Mouse (Mus musculus) MEL (cell line): ENCODE results near the gene Hoxb8.

Experiments used
- EP300 ChIP-seq, 2 experiments: IDR thresholded peaks; 2 replicates each; pipeline ENCODE4 v1.6.1; 2011; ENCODE audit warnings: improper control_type of control experiment in 2 of 2, low read length in 2 of 2, low read depth in 1 of 2, mild to moderate bottlenecking in 1 of 2
- MAFK ChIP-seq: IDR thresholded peaks from 2 replicates; pipeline ENCODE4 v1.6.1; 2011; ENCODE audit warnings: low read depth, mild to moderate bottlenecking, low read length, improper control_type of control experiment, borderline replicate concordance
- MEF2A ChIP-seq: IDR thresholded peaks from 2 replicates; pipeline ENCODE4 v1.6.1; 2014; ENCODE audit warnings: low read depth, mild to moderate bottlenecking, inconsistent platforms, low read length, improper control_type of control experiment; ENCODE audit not compliant: poor library complexity, insufficient replicate concordance, severe bottlenecking; ENCODE audit errors: extremely low read depth
- NELFE ChIP-seq: IDR thresholded peaks from 2 replicates; pipeline ENCODE4 v1.6.1; 2011; ENCODE audit warnings: low read depth, low read length, improper control_type of control experiment
- POLR2A ChIP-seq, 2 experiments: IDR thresholded peaks; 2 replicates each; pipeline ENCODE4 v1.6.1; 2011 to 2012; ENCODE audit warnings: low read length in 2 of 2, mild to moderate bottlenecking in 2 of 2, control low read depth in 1 of 2, improper control_type of control experiment in 1 of 2, low read depth in 1 of 2, moderate library complexity in 1 of 2; ENCODE audit not compliant: control insufficient read depth in 1 of 2, insufficient read depth in 1 of 2, poor library complexity in 1 of 2
- USF2 ChIP-seq, 2 experiments: IDR thresholded peaks; 2 replicates each; pipeline ENCODE4 v1.6.1; 2011 to 2012; ENCODE audit warnings: improper control_type of control experiment in 2 of 2, low read length in 2 of 2, borderline replicate concordance in 1 of 2, inconsistent platforms in 1 of 2, low read depth in 1 of 2, mild to moderate bottlenecking in 1 of 2; ENCODE audit not compliant: insufficient read depth in 1 of 2

DNA sequence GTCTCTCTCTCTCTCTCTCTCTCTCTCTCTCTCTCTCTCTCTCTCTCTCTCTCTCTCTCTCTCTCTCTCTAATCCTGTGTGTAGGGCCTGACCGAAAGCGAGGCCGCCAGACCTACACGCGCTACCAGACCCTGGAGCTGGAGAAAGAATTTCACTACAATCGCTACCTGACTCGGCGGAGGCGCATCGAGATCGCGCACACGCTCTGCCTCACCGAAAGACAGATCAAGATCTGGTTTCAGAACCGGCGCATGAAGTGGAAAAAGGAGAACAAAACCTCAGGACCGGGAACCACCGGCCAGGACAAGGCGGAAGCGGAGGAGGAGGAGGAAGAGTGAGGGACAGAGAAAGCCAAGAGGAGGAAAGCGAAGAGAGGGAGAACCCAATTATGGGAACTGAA lies 7.6 kb downstream of the Hoxb8 start:
- no peak for TF ChIP-seq EP300 (IDR thresholded peaks at IDR 0.05; ENCODE audit: low read depth in 1 of 2, low read length in 2 of 2)
- no peak for TF ChIP-seq POLR2A (IDR thresholded peaks at IDR 0.05; ENCODE audit: control insufficient read depth in 1 of 2, insufficient read depth in 1 of 2, low read depth in 1 of 2, low read length in 2 of 2, poor library complexity in 1 of 2)
- TF ChIP-seq MEF2A = no peak
- no peak for TF ChIP-seq NELFE
- no peak for TF ChIP-seq USF2 (IDR thresholded peaks at IDR 0.05; ENCODE audit: borderline replicate concordance in 1 of 2, insufficient read depth in 1 of 2, low read depth in 1 of 2, low read length in 2 of 2)
- no peak for TF ChIP-seq MAFK
